Mouse (Mus musculus) adrenal gland, postnatal 36 days (tissue): Measurements from ENCODE around the gene Bhmt2. TPM values are rescaled to one million over a fixed set of nuclear protein-coding genes. Genes with fewer than 3 reads are reported as not detected.
A peak's percentile ranks its signal among the peaks of the same experiment; 100 is the strongest.

Source experiments
- DNase-seq, 2 experiments: peaks; one replicate each; pipeline ENCODE4 v3.0.0; 2021; ENCODE audit warnings: mixed read lengths in 1 of 2
- total RNA-seq, 2 experiments: library from RNA; stranded (reverse); gene quantifications; 2 replicates each; pipeline ENCODE4 v1.2.3; 2021

The Bhmt2 gene
- total RNA-seq, 2 experiments from 2014 or later: 0.26 TPM; not detected in 1

- no peak for DNase-seq
Measured at GRCm38 (mm10) chr13:93639636-93640035, 34.5 kb downstream of the Bhmt2 start.

- DNase-seq: peak; percentile 15 to 19
Measured at GRCm38 (mm10) chr13:93637282-93638245, 36.5 kb downstream of the Bhmt2 start, which contains the start of gene Bhmt. TSS of gene Bhmt (minus strand) at chr13:93637961.

GRCm38 (mm10) chr13:93636561-93636960 is 37.5 kb downstream of the Bhmt2 start:
- DNase-seq: no peak

- no peak for DNase-seq
Measured at GRCm38 (mm10) chr13:93632927-93633326, 41.2 kb downstream of the Bhmt2 start.

GRCm38 (mm10) chr13:93630941-93631705 is 43.0 kb downstream of the Bhmt2 start:
- DNase-seq: no peak

- DNase-seq: peak in 1 of 2 experiments; percentile 17
Measured at GRCm38 (mm10) chr13:93628861-93629260, 45.2 kb downstream of the Bhmt2 start.

- DNase-seq: peak; percentile 24 to 65
Measured at GRCm38 (mm10) chr13:93614361-93614948, 59.6 kb downstream of the Bhmt2 start.

- no peak for DNase-seq
Measured at GRCm38 (mm10) chr13:93613771-93614170, 60.3 kb downstream of the Bhmt2 start.

GRCm38 (mm10) chr13:93612660-93613607 is 61.2 kb downstream of the Bhmt2 start:
- peak; percentile 77 to 85 for DNase-seq

GRCm38 (mm10) chr13:93608476-93608875 is 65.6 kb downstream of the Bhmt2 start:
- no peak for DNase-seq

- DNase-seq: no peak
Measured at GRCm38 (mm10) chr13:93607701-93608100, 66.4 kb downstream of the Bhmt2 start.

GRCm38 (mm10) chr13:93606868-93607578 is 67.1 kb downstream of the Bhmt2 start:
- DNase-seq: peak; percentile 33 to 39

Other genes with a start within 250 kb of the Bhmt2 start
- 10 to 100 TPM; 53.8 to 62.4 TPM for gene Jmy, start 174.5 kb downstream of the Bhmt2 start, total RNA-seq
- 1 to 10 TPM; 1.2 to 1.5 TPM for gene Bhmt, start 36.3 kb downstream of the Bhmt2 start, total RNA-seq
- under 1 TPM in 1 of 2 experiments, not detected in 1; 0.10 TPM for gene Dmgdh, start 131 bp upstream of the Bhmt2 start, total RNA-seq
- 10 to 100 TPM; 36.9 to 43.3 TPM for gene Arsb, start 97.3 kb upstream of the Bhmt2 start, total RNA-seq